Mouse (Mus musculus): ENCODE data around the gene Lrrc4.

Gene Lrrc4

GRCm38 (mm10) chr6:28823802-28824201 lies 7.7 kb downstream of the Lrrc4 start:
- peak; percentile 96 for DNase-seq (ENCODE audit: low read depth)

- DNase-seq (ENCODE audit: low read depth) = peak; percentile 74
Measured at GRCm38 (mm10) chr6:28823375-28823774, 8.2 kb downstream of the Lrrc4 start.

- DNase-seq (ENCODE audit: low read depth) = peak; percentile 45
Measured at GRCm38 (mm10) chr6:28822296-28822695, 9.3 kb downstream of the Lrrc4 start.

GRCm38 (mm10) chr6:28819509-28820358 lies 11.8 kb downstream of the Lrrc4 start:
- DNase-seq (ENCODE audit: low read depth) = no peak

GRCm38 (mm10) chr6:28817039-28817438 lies 14.5 kb downstream of the Lrrc4 start:
- no peak for DNase-seq (ENCODE audit: low read depth)

- DNase-seq (ENCODE audit: low read depth) = no peak
Measured at GRCm38 (mm10) chr6:28814895-28815294, 16.7 kb downstream of the Lrrc4 start.

- DNase-seq (ENCODE audit: low read depth) = no peak
Measured at GRCm38 (mm10) chr6:28813057-28813456, 18.5 kb downstream of the Lrrc4 start.

- DNase-seq (ENCODE audit: low read depth) = no peak
Measured at GRCm38 (mm10) chr6:28804751-28805150, 26.8 kb downstream of the Lrrc4 start.

- DNase-seq (ENCODE audit: low read depth) = no peak
Measured at GRCm38 (mm10) chr6:28803678-28804279, 27.8 kb downstream of the Lrrc4 start.

- DNase-seq (ENCODE audit: low read depth) = no peak
Measured at GRCm38 (mm10) chr6:28800976-28801375, 30.6 kb downstream of the Lrrc4 start.

- DNase-seq (ENCODE audit: low read depth) = no peak
Measured at GRCm38 (mm10) chr6:28799818-28800217, 31.7 kb downstream of the Lrrc4 start.

- DNase-seq (ENCODE audit: low read depth) = no peak
Measured at GRCm38 (mm10) chr6:28795792-28796515, 35.6 kb downstream of the Lrrc4 start.

GRCm38 (mm10) chr6:28795380-28795779 lies 36.2 kb downstream of the Lrrc4 start:
- no peak for DNase-seq (ENCODE audit: low read depth)

- DNase-seq (ENCODE audit: low read depth) = no peak
Measured at GRCm38 (mm10) chr6:28791809-28792208, 39.7 kb downstream of the Lrrc4 start.

GRCm38 (mm10) chr6:28791183-28791582 lies 40.4 kb downstream of the Lrrc4 start:
- no peak for DNase-seq (ENCODE audit: low read depth)

- DNase-seq (ENCODE audit: low read depth) = no peak
Measured at GRCm38 (mm10) chr6:28789685-28790084, 41.9 kb downstream of the Lrrc4 start.

GRCm38 (mm10) chr6:28787133-28787532 lies 44.4 kb downstream of the Lrrc4 start:
- no peak for DNase-seq (ENCODE audit: low read depth)

GRCm38 (mm10) chr6:28785770-28786169 lies 45.8 kb downstream of the Lrrc4 start:
- no peak for DNase-seq (ENCODE audit: low read depth)

- no peak for DNase-seq (ENCODE audit: low read depth)
Measured at GRCm38 (mm10) chr6:28783953-28784352, 47.6 kb downstream of the Lrrc4 start.

GRCm38 (mm10) chr6:28783082-28783647 lies 48.4 kb downstream of the Lrrc4 start:
- DNase-seq (ENCODE audit: low read depth) = no peak

- DNase-seq (ENCODE audit: low read depth) = peak; percentile 68
Measured at GRCm38 (mm10) chr6:28781696-28782095, 49.9 kb downstream of the Lrrc4 start.

GRCm38 (mm10) chr6:28771331-28771730 lies 60.2 kb downstream of the Lrrc4 start:
- DNase-seq (ENCODE audit: low read depth) = no peak
